Mouse (Mus musculus) mouse trophoblast stem cell (cell line): ENCODE measurements around the gene Mlana.

Experiments
- in situ Hi-C, 2 experiments: fragments of 300-500 bp; cut with MseI, MboI; formaldehyde crosslinking; loops; 2 replicates in 1 of 2; 3 replicates in 1 of 2; pipeline ENCODE4 v1.15.1; 2025

The Mlana gene

GRCm38 (mm10) chr19:29697245-29697874 is at the start of gene Mlana:
TSS of gene Mlana (plus strand) at chr19:29697824.
- in situ Hi-C loops: no loop called here

GRCm38 (mm10) chr19:29648550-29648914 is 49.1 kb upstream of the Mlana start:
- in situ Hi-C loops: no loop called here

- in situ Hi-C loops: no loop called here
Measured at GRCm38 (mm10) chr19:29649683-29650082, 47.9 kb upstream of the Mlana start.

- in situ Hi-C loops: no loop called here
Measured at GRCm38 (mm10) chr19:29653768-29654265, 43.8 kb upstream of the Mlana start.

- in situ Hi-C loops: no loop called here
Measured at GRCm38 (mm10) chr19:29655148-29655547, 42.5 kb upstream of the Mlana start.

- in situ Hi-C loops: no loop called here
Measured at GRCm38 (mm10) chr19:29656029-29656428, 41.6 kb upstream of the Mlana start.

GRCm38 (mm10) chr19:29656620-29657019 is 41.0 kb upstream of the Mlana start:
- in situ Hi-C loops: no loop called here

- in situ Hi-C loops: no loop called here
Measured at GRCm38 (mm10) chr19:29657033-29657432, 40.6 kb upstream of the Mlana start.

GRCm38 (mm10) chr19:29657558-29657957 is 40.1 kb upstream of the Mlana start:
- in situ Hi-C loops: no loop called here

GRCm38 (mm10) chr19:29658836-29659235 is 38.8 kb upstream of the Mlana start:
- in situ Hi-C loops: no loop called here

GRCm38 (mm10) chr19:29659705-29660104 is 37.9 kb upstream of the Mlana start:
- in situ Hi-C loops: no loop called here

- in situ Hi-C loops: no loop called here
Measured at GRCm38 (mm10) chr19:29660835-29661764, 36.5 kb upstream of the Mlana start.

GRCm38 (mm10) chr19:29661974-29662580 is 35.5 kb upstream of the Mlana start:
- in situ Hi-C loops: no loop called here

GRCm38 (mm10) chr19:29663780-29664179 is 33.8 kb upstream of the Mlana start:
- in situ Hi-C loops: no loop called here

- in situ Hi-C loops: no loop called here
Measured at GRCm38 (mm10) chr19:29664934-29665333, 32.7 kb upstream of the Mlana start.

- in situ Hi-C loops: no loop called here
Measured at GRCm38 (mm10) chr19:29666164-29666563, 31.5 kb upstream of the Mlana start.

- in situ Hi-C loops: no loop called here
Measured at GRCm38 (mm10) chr19:29666965-29667594, 30.5 kb upstream of the Mlana start.

GRCm38 (mm10) chr19:29668135-29668534 is 29.5 kb upstream of the Mlana start:
- in situ Hi-C loops: no loop called here

- in situ Hi-C loops: no loop called here
Measured at GRCm38 (mm10) chr19:29670247-29670646, 27.4 kb upstream of the Mlana start.

- in situ Hi-C loops: no loop called here
Measured at GRCm38 (mm10) chr19:29671160-29671559, 26.5 kb upstream of the Mlana start.

GRCm38 (mm10) chr19:29672660-29673059 is 25.0 kb upstream of the Mlana start:
- in situ Hi-C loops: no loop called here

GRCm38 (mm10) chr19:29674946-29675345 is 22.7 kb upstream of the Mlana start:
- in situ Hi-C loops: no loop called here
